31 mouse cellular contexts compared by ENCODE assay signal in genomic region chr10:55697096-55697495, GRCm38 (mm10).
"Had no signal": no experiment of that assay in that cellular context is flagged by ENCODE, and none has a peak within 500 bp of the region (broad histone marks: within the 10 kb centered on the region; RNA-seq: fewer than 3 reads in every experiment).

No protein-coding gene starts in this region.

- H3K4me3 ChIP-seq: heart, embryonic 10.5 days; heart, embryonic 12.5 days; heart, embryonic 13.5 days; heart, embryonic 15.5 days; hindbrain, embryonic 10.5 days; hindbrain, embryonic 12.5 days; hindbrain, embryonic 13.5 days; hindbrain, embryonic 15.5 days; intestine, embryonic 15.5 days; kidney, embryonic 15.5 days; layer of hippocampus, adult 2 months had no signal

- H3K27ac ChIP-seq: heart, embryonic 10.5 days; heart, embryonic 13.5 days; heart, embryonic 15.5 days; hindbrain, embryonic 10.5 days; hindbrain, embryonic 12.5 days; hindbrain, embryonic 13.5 days; hindbrain, embryonic 14.5 days; hindbrain, embryonic 15.5 days; hindbrain, postnatal 0 days; intestine, embryonic 15.5 days; kidney, embryonic 15.5 days; kidney, postnatal 0 days; layer of hippocampus, adult 2 months had no signal

- H3K27me3 ChIP-seq: heart, embryonic 12.5 days; heart, embryonic 13.5 days; heart, embryonic 15.5 days; hindbrain, embryonic 12.5 days; hindbrain, embryonic 13.5 days; hindbrain, embryonic 15.5 days; intestine, embryonic 15.5 days; kidney, embryonic 15.5 days had no signal

- H3K4me2 ChIP-seq: heart, embryonic 11.5 days; heart, embryonic 12.5 days; heart, embryonic 13.5 days; heart, embryonic 15.5 days; hindbrain, embryonic 12.5 days; hindbrain, embryonic 13.5 days; hindbrain, embryonic 14.5 days; hindbrain, embryonic 15.5 days; intestine, embryonic 15.5 days; kidney, embryonic 15.5 days had no signal

- H3K4me1 ChIP-seq: heart, embryonic 10.5 days; heart, embryonic 12.5 days; heart, embryonic 13.5 days; heart, embryonic 15.5 days; hindbrain, embryonic 10.5 days; hindbrain, embryonic 12.5 days; hindbrain, embryonic 13.5 days; hindbrain, embryonic 15.5 days; intestine, embryonic 15.5 days; kidney, embryonic 15.5 days had no signal

- DNase-seq: heart, postnatal 10 days; heart, postnatal 14 days; heart, postnatal 36 days; heart, postnatal 4 days; kidney, adult 11 months; kidney, adult 18-20 months; kidney, adult 2 months; kidney, adult 8-10 months; kidney, adult 9 months; kidney, postnatal 10 days; kidney, postnatal 14 days; kidney, postnatal 25 days; kidney, postnatal 36 days; kidney, postnatal 4 days; layer of hippocampus, adult 9-11 months; layer of hippocampus, postnatal 36 days had no signal

- H3K9me3 ChIP-seq: heart, embryonic 10.5 days; heart, embryonic 12.5 days; heart, embryonic 13.5 days; heart, embryonic 15.5 days; hindbrain, embryonic 10.5 days; hindbrain, embryonic 12.5 days; hindbrain, embryonic 13.5 days; hindbrain, embryonic 15.5 days; intestine, embryonic 15.5 days; kidney, embryonic 15.5 days had no signal

- H3K36me3 ChIP-seq: heart, embryonic 10.5 days; heart, embryonic 12.5 days; heart, embryonic 13.5 days; heart, embryonic 15.5 days; hindbrain, embryonic 10.5 days; hindbrain, embryonic 12.5 days; hindbrain, embryonic 13.5 days; hindbrain, embryonic 15.5 days; intestine, embryonic 15.5 days; kidney, embryonic 15.5 days had no signal

- H3K9ac ChIP-seq: heart, embryonic 12.5 days; heart, embryonic 13.5 days; heart, embryonic 15.5 days; hindbrain, embryonic 12.5 days; hindbrain, embryonic 13.5 days; hindbrain, embryonic 14.5 days; hindbrain, embryonic 15.5 days; intestine, embryonic 15.5 days; kidney, embryonic 15.5 days had no signal
